Mouse (Mus musculus): ENCODE measurements around the gene Rnf180.

Rnf180 gene

DNA sequence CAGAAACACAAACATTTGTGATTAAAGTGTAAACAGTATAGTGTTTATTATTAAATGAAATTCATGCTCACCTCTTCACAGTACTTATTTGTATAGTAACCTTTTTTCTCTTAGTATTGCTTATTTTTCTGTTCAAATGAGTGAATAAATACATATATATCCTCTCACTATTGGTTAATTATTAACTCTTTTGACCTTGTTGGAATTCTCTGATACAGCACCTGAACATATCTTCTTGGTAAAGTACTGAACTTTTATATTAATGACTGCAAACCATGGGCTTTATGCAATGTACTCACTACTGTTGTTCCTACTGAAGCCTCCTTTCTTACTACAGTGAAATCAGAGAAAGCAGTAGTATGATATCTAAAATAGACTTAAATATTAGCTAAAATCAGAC lies 173.0 kb downstream of the Rnf180 start:
- no peak for DNase-seq

DNA sequence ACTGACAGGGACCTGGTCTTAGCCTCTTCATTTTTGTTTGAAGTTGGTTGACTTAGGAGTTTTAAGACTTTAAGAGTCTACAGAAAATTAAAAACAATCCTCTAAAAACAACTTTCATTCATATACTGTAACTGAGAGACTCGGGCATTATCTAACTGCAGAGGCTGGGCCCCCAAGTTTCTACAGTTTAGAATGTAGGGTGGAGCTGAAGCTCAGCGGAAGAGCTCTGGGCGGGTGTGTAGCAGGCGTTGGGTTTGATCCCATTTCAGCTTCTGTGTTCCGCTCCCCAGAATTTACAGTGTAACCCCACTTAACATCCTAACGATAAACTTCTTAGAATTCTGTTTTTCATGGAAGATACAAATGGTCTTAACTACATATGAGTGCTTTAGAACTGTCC lies 183.0 kb downstream of the Rnf180 start:
- no peak for DNase-seq

DNA sequence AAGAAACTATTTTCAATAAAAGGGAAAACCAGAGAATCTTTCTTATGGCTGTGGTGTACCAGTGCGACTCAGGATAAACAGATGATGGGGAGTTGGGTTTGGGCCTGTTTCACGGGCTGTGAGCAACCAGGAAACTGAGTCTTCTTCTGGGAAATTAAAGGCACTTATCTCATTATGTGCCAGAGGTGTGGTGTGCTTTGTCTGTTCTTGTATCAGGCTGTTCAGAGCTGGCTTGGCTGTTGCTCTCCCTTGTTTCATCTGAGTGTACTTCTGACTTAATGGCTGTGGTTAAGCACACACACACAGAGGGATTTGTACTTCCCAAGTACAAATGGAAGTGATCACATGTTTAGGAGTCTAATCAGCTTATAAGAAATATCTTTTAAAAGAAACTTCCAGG lies 190.2 kb downstream of the Rnf180 start:
- DNase-seq: no peak

DNA sequence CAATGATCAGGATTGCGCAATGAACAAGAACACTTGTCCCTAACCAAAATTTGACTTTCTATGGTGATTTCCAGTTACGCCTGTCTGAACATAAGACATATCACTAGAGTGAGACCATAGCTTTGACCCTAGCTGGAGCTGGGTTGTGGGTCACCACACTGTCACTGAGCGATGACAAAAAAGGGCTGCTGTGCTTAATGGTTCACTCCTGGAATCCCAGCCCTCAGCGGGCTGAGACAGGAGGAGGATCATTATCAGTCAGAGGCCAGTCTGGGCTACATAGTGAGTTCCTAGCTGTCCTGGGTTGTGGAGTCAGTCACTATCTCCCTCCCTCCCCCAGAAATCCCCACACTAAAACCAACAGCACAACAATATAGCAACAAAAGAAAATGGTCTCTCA lies 193.9 kb downstream of the Rnf180 start:
- DNase-seq: no peak

DNA sequence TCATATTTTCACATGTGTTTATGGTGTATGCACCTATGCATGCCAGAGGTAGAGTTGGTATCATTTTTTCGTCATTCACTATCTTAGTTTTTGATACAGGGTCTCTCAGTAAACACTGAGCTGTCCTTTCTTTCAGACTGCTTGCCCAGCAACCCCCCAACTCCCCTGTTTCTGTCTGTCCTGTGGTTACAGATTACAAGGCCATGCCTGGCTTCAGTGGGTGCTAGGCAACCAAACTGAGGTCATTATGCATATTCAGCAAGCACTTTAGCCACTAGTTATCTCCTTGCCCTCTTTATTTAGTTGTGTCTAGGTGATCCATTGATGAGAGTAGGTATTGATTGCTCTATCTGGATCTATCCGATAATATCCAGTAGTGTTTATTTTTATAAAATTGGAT lies 198.3 kb downstream of the Rnf180 start:
- no peak for DNase-seq

DNA sequence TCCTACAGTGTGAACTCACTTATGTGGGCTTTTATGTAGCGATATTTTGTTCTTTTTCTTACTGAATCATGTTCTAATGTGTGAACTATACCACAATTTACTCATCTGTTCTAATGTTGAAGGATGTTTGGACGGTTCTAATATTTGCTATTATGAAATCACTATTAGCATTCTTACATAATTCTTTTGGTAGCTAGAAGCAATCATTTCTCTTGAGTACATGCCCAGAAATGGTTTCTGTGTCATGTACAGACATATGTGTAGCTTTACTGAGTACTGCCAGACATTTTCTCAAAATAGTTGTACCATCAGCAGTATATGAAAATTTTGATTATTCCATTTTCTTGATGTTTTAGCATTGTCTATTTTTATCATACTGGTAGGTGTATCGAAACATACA lies 205.3 kb downstream of the Rnf180 start:
- no peak for DNase-seq

DNA sequence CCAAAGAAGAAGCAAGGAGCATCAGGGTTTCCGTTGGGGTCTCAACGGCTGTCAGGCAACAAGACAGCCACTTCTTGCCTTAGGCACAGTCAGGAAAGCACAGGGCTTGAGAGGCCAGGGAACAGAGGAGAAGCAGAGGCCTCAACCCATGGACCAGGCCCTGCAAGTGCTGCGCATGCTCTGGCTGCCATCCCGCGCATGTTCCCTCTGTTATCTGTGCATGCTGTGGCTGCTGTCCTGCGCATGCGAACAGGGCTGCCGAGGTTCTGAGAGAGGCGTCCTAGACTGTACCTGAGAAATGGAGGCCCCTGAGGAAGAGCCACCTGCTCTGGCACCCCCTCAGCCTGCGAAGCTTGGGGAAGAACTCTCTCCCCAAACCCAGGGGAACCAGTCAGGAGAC lies 212.8 kb downstream of the Rnf180 start, which contains the start of gene 4933425L06Rik:
Gene 4933425L06Rik (plus strand): TSS at position 261 of the 400 bp plus-strand sequence.
- DNase-seq: no peak
